Mouse (Mus musculus) forebrain, embryonic 11.5 days (tissue): ENCODE measurements around the gene Cnnm2. TPM values are rescaled to one million over a fixed set of nuclear protein-coding genes. Genes with fewer than 3 reads are reported as not detected.

Source experiments
- ATAC-seq: fragments of 200-750 bp; cut with Nextera tagmentation; replicated peaks from 2 replicates; pipeline ENCODE4 v1.8.0; 2017; ENCODE audit warnings: moderate TSS enrichment; ENCODE audit not compliant: low FRiP score
- DNase-seq: peaks from one replicate; pipeline ENCODE4 v3.0.0-alpha.2; 2017; ENCODE audit warnings: low spot score
- H3K27ac ChIP-seq: fragments of 300-500 bp; sonication (generic); 2 replicates; pipeline ENCODE4 v1.5.1; 2014; ENCODE audit warnings: low read depth, low read length
- H3K27me3 ChIP-seq: fragments of 300-500 bp; sonication (generic); 2 replicates; pipeline ENCODE4 v1.6.1; 2014; ENCODE audit warnings: mild to moderate bottlenecking, low read length, mixed read lengths; ENCODE audit not compliant: control insufficient read depth, insufficient read depth
- H3K36me3 ChIP-seq: fragments of 300-500 bp; sonication (generic); 2 replicates; pipeline ENCODE4 v1.6.1; 2014; ENCODE audit warnings: mild to moderate bottlenecking, low read length, moderate library complexity, mixed read lengths; ENCODE audit not compliant: control insufficient read depth, insufficient read depth
- H3K4me1 ChIP-seq: fragments of 300-500 bp; sonication (generic); replicated peaks from 2 replicates; pipeline ENCODE4 v1.6.1; 2014; ENCODE audit warnings: low read length, mixed read lengths; ENCODE audit not compliant: control insufficient read depth, insufficient read depth
- H3K4me2 ChIP-seq: fragments of 300-500 bp; sonication (generic); 2 replicates; pipeline ENCODE4 v1.6.1; 2014; ENCODE audit warnings: low read depth, mild to moderate bottlenecking, low read length, moderate library complexity, mixed read lengths; ENCODE audit not compliant: severe bottlenecking
- H3K4me3 ChIP-seq: fragments of 300-500 bp; sonication (generic); 2 replicates; pipeline ENCODE4 v1.5.1; 2014; ENCODE audit warnings: low read depth, low read length
- H3K9ac ChIP-seq: fragments of 300-500 bp; sonication (generic); 2 replicates; pipeline ENCODE4 v1.6.1; 2014; ENCODE audit warnings: low read length
- H3K9me3 ChIP-seq: fragments of 300-500 bp; sonication (generic); 2 replicates; pipeline ENCODE4 v1.6.1; 2016; ENCODE audit warnings: low read length, mixed read lengths; ENCODE audit not compliant: control insufficient read depth
- WGBS: fragments of 180-500 bp; shearing (Covaris S2); extraction: QIAGEN DNeasy Blood & Tissue Kit; methylation state at CpG from one replicate; pipeline ENCODE4 v1.1.7; 2014; 5-methylcytosine and 5-hydroxymethylcytosine counted together
- polyA plus RNA-seq: library from polyadenylated mRNA; unstranded; fragments of >200 nt; fragmentation: Nextera tagmentation; extraction: Ambion mirVana; gene quantifications from 2 replicates; pipeline ENCODE4 v1.2.1, GENCODE M21; 2014

Gene Cnnm2
- polyA plus RNA-seq, 1 experiment from 2014 or later, result 3.8 TPM

- no peaks in the 10 kb centered on the region for H3K4me1 ChIP-seq
- no peak overlapping the region for H3K4me3 ChIP-seq
- no peak overlapping the region for H3K27ac ChIP-seq
- WGBS, result 64% methylated on average over 8 of the region's 8 CpGs
- no peaks in the 10 kb centered on the region for H3K27me3 ChIP-seq
- no peak for ATAC-seq
- no peak overlapping the region for H3K4me2 ChIP-seq
- no peak for DNase-seq
- H3K36me3 ChIP-seq, result no peaks in the 10 kb centered on the region
- no peak overlapping the region for H3K9ac ChIP-seq
- H3K9me3 ChIP-seq, result no peaks in the 10 kb centered on the region
Measured at GRCm38 (mm10) chr19:46791921-46792320, 30.5 kb downstream of the Cnnm2 start.

- no peak overlapping the region for H3K4me2 ChIP-seq
- no peaks in the 10 kb centered on the region for H3K36me3 ChIP-seq
- no peak for ATAC-seq
- H3K4me3 ChIP-seq, result no peak overlapping the region
- no peak overlapping the region for H3K9ac ChIP-seq
- DNase-seq, result no peak
- WGBS, result 87% methylated on average over 3 of the region's 3 CpGs
- no peak overlapping the region for H3K27ac ChIP-seq
- no peaks in the 10 kb centered on the region for H3K4me1 ChIP-seq
- no peaks in the 10 kb centered on the region for H3K27me3 ChIP-seq
- H3K9me3 ChIP-seq, result no peaks in the 10 kb centered on the region
Measured at GRCm38 (mm10) chr19:46792480-46792879, 31.1 kb downstream of the Cnnm2 start.

- H3K9ac ChIP-seq, result no peak overlapping the region
- H3K36me3 ChIP-seq, result no peaks in the 10 kb centered on the region
- 84% methylated on average over 8 of the region's 8 CpGs for WGBS
- H3K27ac ChIP-seq, result no peak overlapping the region
- no peak for DNase-seq
- no peaks in the 10 kb centered on the region for H3K27me3 ChIP-seq
- H3K4me1 ChIP-seq, result no peaks in the 10 kb centered on the region
- H3K4me3 ChIP-seq, result no peak overlapping the region
- H3K9me3 ChIP-seq, result no peaks in the 10 kb centered on the region
- H3K4me2 ChIP-seq, result no peak overlapping the region
- ATAC-seq, result no peak
Measured at GRCm38 (mm10) chr19:46794181-46794580, 32.8 kb downstream of the Cnnm2 start.

DNA sequence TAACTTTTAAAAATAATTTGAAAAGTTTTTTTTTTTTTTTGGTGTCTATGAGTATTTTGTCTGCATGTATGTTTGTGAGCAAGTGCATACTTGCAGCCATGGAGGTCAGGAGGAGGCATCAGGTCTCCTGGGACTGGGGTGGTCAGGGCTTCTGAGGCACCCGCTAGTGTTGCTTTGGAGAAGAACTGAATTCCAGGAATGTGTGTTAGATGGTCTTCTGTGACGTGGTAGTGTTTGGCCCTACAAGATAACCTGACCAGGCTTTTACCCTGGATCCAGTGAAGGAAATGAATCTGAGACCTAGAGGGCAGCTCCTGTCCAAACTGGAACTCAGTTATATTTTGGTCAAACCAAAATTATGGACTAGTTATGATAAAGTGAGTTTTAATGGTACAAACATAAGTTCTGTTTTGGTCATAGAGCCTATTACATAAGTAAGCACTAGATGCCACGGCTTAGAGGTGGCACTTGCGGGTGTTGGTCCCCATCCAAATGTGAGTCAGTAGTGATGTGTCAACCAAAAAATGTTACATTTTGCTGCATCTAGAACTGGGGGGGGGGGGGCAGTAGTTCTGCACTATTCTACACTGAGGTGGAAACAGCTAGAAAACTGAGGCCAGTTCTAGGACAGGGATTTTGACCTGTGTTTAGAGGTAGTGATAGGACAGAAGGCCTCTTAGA, 38.6 kb downstream of the Cnnm2 start:
- Histone ChIP-seq H3K27me3 (no peaks in the 10 kb centered on the region), H3K9me3 (no peaks in the 10 kb centered on the region), H3K9ac (no peak overlapping the region), H3K4me3 (no peak overlapping the region), H3K4me2 (no peak overlapping the region), H3K36me3 (no peaks in the 10 kb centered on the region), H3K4me1 (no peaks in the 10 kb centered on the region), H3K27ac (no peak overlapping the region)
- DNase-seq, result no peak
- ATAC-seq, result no peak
- 98% methylated on average over 4 of the region's 4 CpGs for WGBS

DNA sequence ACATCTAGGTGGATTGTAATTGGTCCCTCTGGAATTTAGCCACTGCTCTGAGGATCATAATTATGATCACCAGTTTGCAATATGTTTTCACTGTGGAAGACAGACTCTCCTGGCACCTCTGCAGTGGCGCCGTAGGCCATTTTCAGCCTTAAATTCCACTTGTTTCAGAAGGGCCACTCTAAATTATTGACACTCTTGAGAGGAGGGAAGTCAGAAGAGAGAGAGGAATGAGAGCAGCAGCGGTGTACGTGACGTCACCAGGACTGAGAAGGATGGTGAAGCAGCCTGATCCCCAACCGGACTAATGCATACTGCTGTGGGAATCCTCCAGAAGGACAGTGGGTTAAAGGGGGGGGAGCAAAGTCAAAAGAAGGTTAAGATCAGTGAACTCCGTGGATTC, 40.1 kb downstream of the Cnnm2 start:
- DNase-seq, result no peak
- H3K4me2 ChIP-seq, result no peak overlapping the region
- no peak overlapping the region for H3K9ac ChIP-seq
- 92% methylated on average over 7 of the region's 7 CpGs for WGBS
- H3K4me3 ChIP-seq, result no peak overlapping the region
- H3K27ac ChIP-seq, result no peak overlapping the region
- H3K36me3 ChIP-seq, result no peaks in the 10 kb centered on the region
- H3K27me3 ChIP-seq, result no peaks in the 10 kb centered on the region
- H3K4me1 ChIP-seq, result no peaks in the 10 kb centered on the region
- ATAC-seq, result no peak
- no peaks in the 10 kb centered on the region for H3K9me3 ChIP-seq

GRCm38 (mm10) chr19:46802306-46802705, 40.9 kb downstream of the Cnnm2 start:
- no peak for ATAC-seq
- 75% methylated on average over 9 of the region's 9 CpGs for WGBS
- H3K27ac ChIP-seq, result no peak overlapping the region
- no peak for DNase-seq
- no peaks in the 10 kb centered on the region for H3K36me3 ChIP-seq
- no peak overlapping the region for H3K4me2 ChIP-seq
- H3K4me3 ChIP-seq, result no peak overlapping the region
- H3K9ac ChIP-seq, result no peak overlapping the region
- no peaks in the 10 kb centered on the region for H3K9me3 ChIP-seq
- H3K4me1 ChIP-seq, result no peaks in the 10 kb centered on the region
- H3K27me3 ChIP-seq, result no peaks in the 10 kb centered on the region

- WGBS, result 66% methylated on average over 2 of the region's 2 CpGs
- DNase-seq (no peak), ATAC-seq (no peak)
- no peaks in the 10 kb centered on the region for H3K36me3 ChIP-seq
- H3K4me3 ChIP-seq, result no peak overlapping the region
- no peaks in the 10 kb centered on the region for H3K4me1 ChIP-seq
- H3K4me2 ChIP-seq, result no peak overlapping the region
- H3K9ac ChIP-seq, result no peak overlapping the region
- H3K27ac ChIP-seq, result no peak overlapping the region
- no peaks in the 10 kb centered on the region for H3K27me3 ChIP-seq
- H3K9me3 ChIP-seq, result no peaks in the 10 kb centered on the region
Measured at GRCm38 (mm10) chr19:46803732-46804131, 42.3 kb downstream of the Cnnm2 start.

GRCm38 (mm10) chr19:46804751-46805150, 43.4 kb downstream of the Cnnm2 start:
- Histone ChIP-seq H3K9ac (no peak overlapping the region), H3K27me3 (no peaks in the 10 kb centered on the region), H3K36me3 (no peaks in the 10 kb centered on the region), H3K4me1 (no peaks in the 10 kb centered on the region), H3K4me3 (no peak overlapping the region), H3K9me3 (no peaks in the 10 kb centered on the region), H3K4me2 (no peak overlapping the region), H3K27ac (no peak overlapping the region)
- DNase-seq, result no peak
- ATAC-seq, result no peak
- 96% methylated on average over 6 of the region's 6 CpGs for WGBS

- H3K4me2 ChIP-seq, result no peak overlapping the region
- H3K27ac ChIP-seq, result no peak overlapping the region
- no peak overlapping the region for H3K9ac ChIP-seq
- WGBS, result 76% methylated on average over 9 of the region's 9 CpGs
- no peaks in the 10 kb centered on the region for H3K4me1 ChIP-seq
- no peak overlapping the region for H3K4me3 ChIP-seq
- H3K9me3 ChIP-seq, result no peaks in the 10 kb centered on the region
- ATAC-seq (no peak), DNase-seq (no peak)
- H3K27me3 ChIP-seq, result no peaks in the 10 kb centered on the region
- H3K36me3 ChIP-seq, result no peaks in the 10 kb centered on the region
Measured at GRCm38 (mm10) chr19:46805933-46806688, 44.7 kb downstream of the Cnnm2 start.
